Comparison of ENCODE assay signal across 8 mouse cellular contexts in the genomic region with DNA sequence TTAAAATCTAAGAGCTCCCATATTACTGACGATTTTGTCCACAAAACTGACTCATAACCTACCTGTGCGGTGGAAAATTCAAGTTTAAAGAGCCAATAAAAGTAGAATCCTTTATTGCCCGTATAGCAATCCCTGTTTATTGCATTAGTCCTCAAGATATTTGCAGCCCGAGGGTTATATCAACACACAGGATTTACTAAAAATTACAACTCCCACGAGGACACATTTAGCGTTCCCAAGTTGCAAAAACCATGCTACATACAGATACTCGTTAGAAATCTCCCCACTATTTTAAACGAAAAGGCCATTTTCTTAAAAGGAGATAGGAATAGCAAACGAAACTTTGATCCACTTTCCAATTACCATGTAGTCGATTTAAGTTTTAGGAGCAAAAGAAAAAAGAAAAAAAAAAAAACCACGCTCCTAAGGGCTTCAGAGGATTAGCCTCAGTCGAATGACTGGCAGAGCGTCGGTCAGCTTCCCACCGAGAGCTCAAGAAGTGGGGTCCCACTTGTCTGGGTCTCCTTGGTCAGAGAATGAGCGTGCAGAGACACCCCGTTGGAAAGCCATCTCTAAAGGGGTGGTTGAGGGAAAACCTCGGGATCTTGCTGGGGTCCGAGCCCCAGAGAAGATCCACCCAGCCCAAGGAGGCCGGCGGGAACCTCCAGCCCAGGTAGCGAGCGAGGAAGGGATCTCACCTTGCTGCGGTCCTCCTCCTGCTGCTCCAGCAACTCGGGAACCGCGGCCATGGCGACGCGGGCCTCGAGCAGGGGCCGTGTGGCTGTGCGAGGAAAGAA. TPM values are rescaled to one million over a fixed set of nuclear protein-coding genes. Genes with fewer than 3 reads are reported as not detected.
DNase-seq lines count a peak whose midpoint lies in the region; ATAC-seq and TF ChIP-seq lines count a peak whose summit lies in the region.

No protein-coding gene starts in this region.

- no peaks in the 10 kb centered on the region for H3K27me3 ChIP-seq in cerebellum, adult 2 months (ENCODE audit: control insufficient read depth, insufficient read depth, low read length)
- no peaks in the 10 kb centered on the region for H3K27me3 ChIP-seq in liver, embryonic 12.5 days (replicated peaks)

- H3K9me3 ChIP-seq in liver, embryonic 12.5 days (replicated peaks), result no peaks in the 10 kb centered on the region

- no peaks in the 10 kb centered on the region for H3K4me1 ChIP-seq in cerebellum, adult 2 months (ENCODE audit: control insufficient read depth, insufficient read depth, low read length)
- H3K4me1 ChIP-seq in liver, embryonic 12.5 days, result peaks cover 79% of the 10 kb centered on the region

- peaks cover 54% of the 10 kb centered on the region for H3K36me3 ChIP-seq in liver, embryonic 12.5 days

- peak; percentile 7 for ATAC-seq in erythroid progenitor cell, adult 5-6 weeks (replicated peaks; ENCODE audit: low FRiP score, poor library complexity, severe bottlenecking)
- no peak; the same call in 1 of the 2 replicates for ATAC-seq in liver, embryonic 12.5 days

- peak overlapping the region; percentile 75 for H3K4me3 ChIP-seq in cerebellum, adult 2 months (replicated peaks; ENCODE audit: insufficient read depth, low read depth, low read length)
- H3K4me3 ChIP-seq in liver, embryonic 12.5 days, result peak overlapping the region; percentile 93

- peak overlapping the region; percentile 86 for H3K4me2 ChIP-seq in liver, embryonic 12.5 days

- TF ChIP-seq POLR2A in cerebellum, adult 2 months (IDR thresholded peaks at IDR 0.05; ENCODE audit: borderline replicate concordance, insufficient read depth, low read length), result no peak

- WGBS in cerebellum, adult 2 months, result under 1% methylated on average over 32 of the region's 33 CpGs
- WGBS in liver, embryonic 12.5 days (ENCODE audit: insufficient replicate concordance), result under 1% methylated on average over 33 of the region's 33 CpGs

- peak overlapping the region; percentile 97 for H3K9ac ChIP-seq in liver, embryonic 12.5 days

- peak overlapping the region; percentile 17; the same call in 1 of the 2 replicates for H3K27ac ChIP-seq in cerebellum, adult 2 months (ENCODE audit: insufficient read depth, low read length)
- peak overlapping the region; percentile 94 for H3K27ac ChIP-seq in liver, embryonic 12.5 days

- TF ChIP-seq CTCF in cerebellum, adult 2 months (IDR thresholded peaks at IDR 0.05; ENCODE audit: borderline replicate concordance, insufficient read depth, low read depth, low read length), result no peak

- no peak for DNase-seq in cerebellum, adult 2 months
- no peak for DNase-seq in cerebellum, adult 18-20 months
- peak; percentile 50 for DNase-seq in 416B (ENCODE audit: low read depth)
- DNase-seq in layer of hippocampus, adult 18-20 months (ENCODE audit: low spot score in 2 of 2), result no peak
- no peak for DNase-seq in gastrocnemius, postnatal 36 days
- no peak for DNase-seq in adrenal gland, postnatal 36 days

- intact Hi-C loops in gastrocnemius, postnatal 36 days (cut with DNase I), result loop anchor here (5.0 kb wide), 1 partner anchor 258 kb away; the partner anchor contains the start of gene Rrbp1

RNA-seq across cellular contexts. Expression of gene Mgme1, which starts 0.6 kb away (rescaled TPM):
- 6.5 and 6.7 TPM in 2 replicates for polyA plus RNA-seq in cerebellum, adult 2 months (2012; rRNA removed)
- 4.2 and 5.4 TPM in 2 replicates for total RNA-seq in erythroid progenitor cell, adult 5-6 weeks (2015; ENCODE audit: low replicate concordance)
- 1.4 and 3.2 TPM in 2 replicates for total RNA-seq in erythroid progenitor cell, adult 5-6 weeks (2017; ENCODE audit: low replicate concordance)
- polyA plus RNA-seq in liver, embryonic 12.5 days (2016; fragmentation: Nextera tagmentation; extraction: Ambion mirVana), result 17.4 and 19.0 TPM in 2 replicates
- 1 to 10 TPM; 6.2 to 6.7 TPM for total RNA-seq in layer of hippocampus, adult 18-20 months (2021)
- 1 to 10 TPM; 7.2 to 7.3 TPM for total RNA-seq in gastrocnemius, postnatal 36 days (2021)
- 10 to 100 TPM; 20.4 to 21.7 TPM for total RNA-seq in adrenal gland, postnatal 36 days (2021)

RNA-seq across cellular contexts. Expression of gene Snx5, which starts 0.8 kb away (rescaled TPM):
- 72.8 and 76.9 TPM in 2 replicates for polyA plus RNA-seq in cerebellum, adult 2 months (2012; rRNA removed)
- total RNA-seq in erythroid progenitor cell, adult 5-6 weeks (2015; ENCODE audit: low replicate concordance), result 93.7 and 130 TPM in 2 replicates
- 86.1 and 115 TPM in 2 replicates for total RNA-seq in erythroid progenitor cell, adult 5-6 weeks (2017; ENCODE audit: low replicate concordance)
- 104 and 107 TPM in 2 replicates for polyA plus RNA-seq in liver, embryonic 12.5 days (2016; fragmentation: Nextera tagmentation; extraction: Ambion mirVana)
- 10 to 100 TPM; 67.4 to 73.2 TPM for total RNA-seq in layer of hippocampus, adult 18-20 months (2021)
- 10 to 100 TPM; 37.3 to 46.2 TPM for total RNA-seq in gastrocnemius, postnatal 36 days (2021)
- 100 to 1,000 TPM in 1 of 2 experiments, 10 to 100 TPM in 1; 93.4 to 105 TPM for total RNA-seq in adrenal gland, postnatal 36 days (2021)
